Comparison of ENCODE assay signal across 17 mouse cellular contexts in genomic region chr16:41937596-41937990, GRCm38 (mm10).
DNase-seq lines count a peak whose midpoint lies in the region; ATAC-seq and TF ChIP-seq lines count a peak whose summit lies in the region.
"Had no signal": no experiment of that assay in that cellular context is flagged by ENCODE, and none has a peak within 500 bp of the region (broad histone marks: within the 10 kb centered on the region; RNA-seq: fewer than 3 reads in every experiment).

No protein-coding gene starts in this region.

- no peaks in the 10 kb centered on the region for H3K27me3 ChIP-seq in kidney, embryonic 15.5 days
- H3K27me3 ChIP-seq: embryonic facial prominence, embryonic 13.5 days; embryonic facial prominence, embryonic 15.5 days; forebrain, embryonic 12.5 days had no signal

- H3K9me3 ChIP-seq in kidney, embryonic 15.5 days (replicated peaks), result no peaks in the 10 kb centered on the region
- H3K9me3 ChIP-seq: embryonic facial prominence, embryonic 13.5 days; embryonic facial prominence, embryonic 15.5 days; forebrain, embryonic 10.5 days; forebrain, embryonic 12.5 days had no signal

- 60% methylated on average over 1 of the region's 1 CpGs for WGBS in kidney, embryonic 15.5 days

- no peak overlapping the region for H3K9ac ChIP-seq in kidney, embryonic 15.5 days
- H3K9ac ChIP-seq: embryonic facial prominence, embryonic 13.5 days; embryonic facial prominence, embryonic 15.5 days; forebrain, embryonic 12.5 days had no signal

- no peak overlapping the region for H3K4me3 ChIP-seq in kidney, embryonic 15.5 days (replicated peaks)
- H3K4me3 ChIP-seq in left cerebral cortex, adult 2 months, result no peak overlapping the region
- H3K4me3 ChIP-seq: embryonic facial prominence, embryonic 13.5 days; embryonic facial prominence, embryonic 15.5 days; erythroblast, embryonic 14.5 days; forebrain, embryonic 10.5 days; forebrain, embryonic 12.5 days had no signal

- H3K36me3 ChIP-seq in kidney, embryonic 15.5 days, result no peaks in the 10 kb centered on the region
- H3K36me3 ChIP-seq: embryonic facial prominence, embryonic 13.5 days; embryonic facial prominence, embryonic 15.5 days; forebrain, embryonic 10.5 days; forebrain, embryonic 12.5 days had no signal

- H3K27ac ChIP-seq in kidney, embryonic 15.5 days, result no peak overlapping the region
- peak overlapping the region; percentile 82 for H3K27ac ChIP-seq in left cerebral cortex, adult 2 months
- H3K27ac ChIP-seq: embryonic facial prominence, embryonic 13.5 days; embryonic facial prominence, embryonic 15.5 days; forebrain, embryonic 10.5 days; forebrain, embryonic 12.5 days had no signal

- no peak for DNase-seq in kidney, postnatal 14 days
- peak; percentile 4 to 6 for DNase-seq in kidney, postnatal 4 days
- DNase-seq in kidney, adult 8-10 months, result no peak
- no peak for DNase-seq in left cerebral cortex, adult 2 months (ENCODE audit: extremely low spot score in 1 of 2, low spot score in 2 of 2)
- no peak for DNase-seq in left cerebral cortex, postnatal 10 days (ENCODE audit: extremely low spot score in 1 of 2, low spot score in 2 of 2)
- DNase-seq: adrenal gland, adult 2 months; adrenal gland, postnatal 10 days; adrenal gland, postnatal 25 days; cerebellum, postnatal 14 days; embryo, embryonic 11 days had no signal

- peaks cover 9% of the 10 kb centered on the region; the same call in 1 of the 2 replicates for H3K4me1 ChIP-seq in kidney, embryonic 15.5 days
- H3K4me1 ChIP-seq: embryonic facial prominence, embryonic 13.5 days; embryonic facial prominence, embryonic 15.5 days; forebrain, embryonic 10.5 days; forebrain, embryonic 12.5 days had no signal

- no peak overlapping the region for H3K4me2 ChIP-seq in kidney, embryonic 15.5 days
- H3K4me2 ChIP-seq: embryonic facial prominence, embryonic 13.5 days; embryonic facial prominence, embryonic 15.5 days; forebrain, embryonic 12.5 days had no signal

- no peak for TF ChIP-seq CTCF in left cerebral cortex, adult 2 months (IDR thresholded peaks at IDR 0.05)

- peak; percentile 79 for ATAC-seq in kidney, embryonic 15.5 days (replicated peaks; ENCODE audit: low FRiP score)
- ATAC-seq: forebrain, embryonic 14.5 days had no signal

- intact Hi-C loops in left cerebral cortex, adult 2 months (cut with DNase I), result loop anchor here (10.0 kb wide), 1 partner anchor 403 kb away; no protein-coding TSS in a partner anchor
- intact Hi-C loops in left cerebral cortex, postnatal 10 days (cut with DNase I), result no loop called here

Comparison
In these comparisons a context has a peak if more than half of its experiments do, and no peak if none do; other contexts are left out.
1. DNase-seq: peak in kidney, postnatal 4 days (2 of 2); none in kidney, postnatal 14 days (single experiment), kidney, adult 8-10 months (0 of 2), left cerebral cortex, adult 2 months (0 of 2) and left cerebral cortex, postnatal 10 days (0 of 2).